Comparison of ENCODE assay signal across 8 mouse cellular contexts in the genomic region with DNA sequence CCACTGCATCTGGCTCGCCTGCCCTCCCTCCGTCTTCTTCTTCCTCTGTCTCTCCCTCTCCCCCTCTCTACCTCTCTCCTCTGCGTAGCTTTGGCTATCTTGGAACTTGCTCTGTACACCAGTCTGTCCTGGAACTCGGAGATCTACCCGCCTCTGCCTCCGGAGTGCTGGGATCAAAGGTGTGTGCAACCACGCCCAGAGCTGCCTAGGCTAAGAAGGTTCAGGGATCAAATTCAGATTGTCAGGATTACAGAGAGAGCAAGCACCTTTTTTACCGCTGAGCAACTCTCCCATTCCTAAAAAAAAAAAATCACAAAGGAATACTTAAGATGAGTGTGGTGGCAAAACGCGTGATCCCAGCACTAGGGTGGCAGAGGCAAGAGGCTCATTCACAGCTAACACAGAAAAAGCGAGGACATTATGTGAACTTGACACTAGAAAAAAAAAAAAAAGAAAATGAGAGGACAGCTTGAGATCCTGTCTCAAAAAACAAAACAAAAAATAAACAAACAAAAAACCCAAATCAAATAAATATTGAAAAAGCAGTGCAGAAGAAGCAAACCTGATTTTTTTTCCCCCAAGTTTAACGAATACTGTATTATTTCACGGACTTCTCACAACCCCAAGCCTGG. TPM values are rescaled to one million over a fixed set of nuclear protein-coding genes. Genes with fewer than 3 reads are reported as not detected.
DNase-seq lines count a peak whose midpoint lies in the region; ATAC-seq and TF ChIP-seq lines count a peak whose summit lies in the region.

No protein-coding gene starts in this region.

- WGBS in kidney, embryonic 14.5 days: 49% methylated on average over 13 of the region's 13 CpGs
- WGBS in bone marrow, adult 2 months: 47% methylated on average over 13 of the region's 13 CpGs
- WGBS in hindbrain, embryonic 13.5 days: 55% methylated on average over 13 of the region's 13 CpGs
- WGBS in midbrain, embryonic 12.5 days: 56% methylated on average over 13 of the region's 13 CpGs

- peak overlapping the region; percentile 39 for H3K4me2 ChIP-seq in kidney, embryonic 14.5 days (replicated peaks; ENCODE audit: low read depth, low read length)
- H3K4me2 ChIP-seq in hindbrain, embryonic 13.5 days: peak overlapping the region; percentile 91
- peak overlapping the region; percentile 93 for H3K4me2 ChIP-seq in midbrain, embryonic 12.5 days (replicated peaks)

- DNase-seq in kidney, postnatal 36 days: no peak
- DNase-seq in urinary bladder, postnatal 25 days (ENCODE audit: low spot score): no peak
- no peak for DNase-seq in thymus, postnatal 10 days (ENCODE audit: low spot score in 2 of 2)
- DNase-seq in left cerebral cortex, adult 11 months (ENCODE audit: low spot score): no peak

- no peak overlapping the region for H3K9ac ChIP-seq in kidney, embryonic 14.5 days (ENCODE audit: low read depth, low read length)
- H3K9ac ChIP-seq in hindbrain, embryonic 13.5 days: peak overlapping the region; percentile 55
- 0 out of 2 replicates have a peak overlapping the region, but pooled peaks have one; percentile 39 for H3K9ac ChIP-seq in midbrain, embryonic 12.5 days (replicated peaks)

- H3K9me3 ChIP-seq in kidney, embryonic 14.5 days (ENCODE audit: control insufficient read depth, low read length): peaks cover 4% of the 10 kb centered on the region; the same call in 1 of the 2 replicates
- H3K9me3 ChIP-seq in hindbrain, embryonic 13.5 days: no peaks in the 10 kb centered on the region
- H3K9me3 ChIP-seq in midbrain, embryonic 12.5 days: no peaks in the 10 kb centered on the region

- TF ChIP-seq POLR2A in bone marrow, adult 2 months (IDR thresholded peaks at IDR 0.05; ENCODE audit: borderline replicate concordance, control insufficient read depth, low read depth, low read length): no peak

- no peak for ATAC-seq in kidney, embryonic 14.5 days (ENCODE audit: low FRiP score, low TSS enrichment)
- no peak for ATAC-seq in hindbrain, embryonic 13.5 days (ENCODE audit: low FRiP score)
- no peak for ATAC-seq in midbrain, embryonic 12.5 days (ENCODE audit: low FRiP score, low read depth)

- peaks cover 5% of the 10 kb centered on the region; the same call in 1 of the 2 replicates for H3K4me1 ChIP-seq in kidney, embryonic 14.5 days (ENCODE audit: control insufficient read depth, insufficient read depth, low read length)
- peaks cover 1% of the 10 kb centered on the region; the same call in 1 of the 2 replicates for H3K4me1 ChIP-seq in bone marrow, adult 2 months (ENCODE audit: control insufficient read depth, insufficient read depth, low read length)
- peaks cover 26% of the 10 kb centered on the region for H3K4me1 ChIP-seq in hindbrain, embryonic 13.5 days (replicated peaks)
- H3K4me1 ChIP-seq in midbrain, embryonic 12.5 days: peaks cover 19% of the 10 kb centered on the region

- H3K27me3 ChIP-seq in kidney, embryonic 14.5 days (ENCODE audit: control insufficient read depth, insufficient read depth, low read length): no peaks in the 10 kb centered on the region; the same call in 1 of the 2 replicates
- peaks cover 4% of the 10 kb centered on the region; the same call in 1 of the 2 replicates for H3K27me3 ChIP-seq in hindbrain, embryonic 13.5 days
- H3K27me3 ChIP-seq in midbrain, embryonic 12.5 days: peaks cover 1% of the 10 kb centered on the region

- no peak for TF ChIP-seq CTCF in bone marrow, adult 2 months (IDR thresholded peaks at IDR 0.05; ENCODE audit: control insufficient read depth, insufficient read depth, low read length)

- peak overlapping the region; percentile 64 for H3K4me3 ChIP-seq in kidney, embryonic 14.5 days (ENCODE audit: low read length)
- peak overlapping the region; percentile 54 for H3K4me3 ChIP-seq in bone marrow, adult 2 months (replicated peaks; ENCODE audit: control insufficient read depth, low read depth, low read length)
- H3K4me3 ChIP-seq in hindbrain, embryonic 13.5 days: peak overlapping the region; percentile 92
- peak overlapping the region; percentile 94 for H3K4me3 ChIP-seq in midbrain, embryonic 12.5 days

- peak overlapping the region; percentile 8; the same call in 1 of the 2 replicates for H3K27ac ChIP-seq in kidney, embryonic 14.5 days (ENCODE audit: low read depth, low read length)
- H3K27ac ChIP-seq in bone marrow, adult 2 months (ENCODE audit: control insufficient read depth, insufficient read depth, low read depth, low read length, poor library complexity): no peak overlapping the region
- H3K27ac ChIP-seq in hindbrain, embryonic 13.5 days: no peak overlapping the region
- H3K27ac ChIP-seq in midbrain, embryonic 12.5 days (replicated peaks): no peak overlapping the region

- H3K36me3 ChIP-seq in kidney, embryonic 14.5 days (ENCODE audit: control insufficient read depth, insufficient read depth, low read length): no peaks in the 10 kb centered on the region
- H3K36me3 ChIP-seq in hindbrain, embryonic 13.5 days: no peaks in the 10 kb centered on the region; the same call in 1 of the 2 replicates
- no peaks in the 10 kb centered on the region for H3K36me3 ChIP-seq in midbrain, embryonic 12.5 days

RNA-seq across cellular contexts. Expression of a gene that starts 0.5 kb away (rescaled TPM):
- 31.7 and 36.3 TPM in 2 replicates for polyA plus RNA-seq in kidney, embryonic 14.5 days (2014; fragmentation: Nextera tagmentation; extraction: Ambion mirVana)
- 15.9 and 41.8 TPM in 2 replicates for polyA plus RNA-seq in bone marrow, adult 2 months (2011; ENCODE audit: insufficient read depth, insufficient read length, low replicate concordance, missing spikeins)
- 47.0 and 50.3 TPM in 2 replicates for polyA plus RNA-seq in hindbrain, embryonic 13.5 days (2015; fragmentation: Nextera tagmentation; extraction: Ambion mirVana)
- 50.1 and 51.3 TPM in 2 replicates for polyA plus RNA-seq in midbrain, embryonic 12.5 days (2016; fragmentation: Nextera tagmentation; extraction: Ambion mirVana)

RNA-seq across cellular contexts. Expression of a gene that starts 18.1 kb away (rescaled TPM):
- 0.96 and 1.3 TPM in 2 replicates for polyA plus RNA-seq in kidney, embryonic 14.5 days (2014; fragmentation: Nextera tagmentation; extraction: Ambion mirVana)
- polyA plus RNA-seq in bone marrow, adult 2 months (2011; ENCODE audit: insufficient read depth, insufficient read length, low replicate concordance, missing spikeins): 159 and 207 TPM in 2 replicates
- 0.40 and 0.42 TPM in 2 replicates for polyA plus RNA-seq in hindbrain, embryonic 13.5 days (2015; fragmentation: Nextera tagmentation; extraction: Ambion mirVana)
- polyA plus RNA-seq in midbrain, embryonic 12.5 days (2016; fragmentation: Nextera tagmentation; extraction: Ambion mirVana): 0.36 and 0.45 TPM in 2 replicates

RNA-seq across cellular contexts. Expression of a gene that starts 48.1 kb away (rescaled TPM):
- polyA plus RNA-seq in kidney, embryonic 14.5 days (2014; fragmentation: Nextera tagmentation; extraction: Ambion mirVana): 19.6 and 23.3 TPM in 2 replicates
- polyA plus RNA-seq in bone marrow, adult 2 months (2011; ENCODE audit: insufficient read depth, insufficient read length, low replicate concordance, missing spikeins): 5.2 and 6.0 TPM in 2 replicates
- polyA plus RNA-seq in hindbrain, embryonic 13.5 days (2015; fragmentation: Nextera tagmentation; extraction: Ambion mirVana): 15.5 and 18.5 TPM in 2 replicates
- polyA plus RNA-seq in midbrain, embryonic 12.5 days (2016; fragmentation: Nextera tagmentation; extraction: Ambion mirVana): 21.2 and 21.3 TPM in 2 replicates

Comparison
In these comparisons a context has a peak if more than half of its experiments do, and no peak if none do; other contexts are left out.
1. H3K4me2 ChIP-seq: peak in every context shown above with its lines; median percentile 93 in midbrain, embryonic 12.5 days; 91 in hindbrain, embryonic 13.5 days; 39 in kidney, embryonic 14.5 days.
2. RNA of a gene that starts 18.1 kb away (polyA plus RNA-seq): 159 to 207 TPM in bone marrow, adult 2 months; 0.96 to 1.3 TPM in kidney, embryonic 14.5 days, 0.40 to 0.42 TPM in hindbrain, embryonic 13.5 days and 0.36 to 0.45 TPM in midbrain, embryonic 12.5 days; every median in the first group is over 10 times any median in the second.
3. Peak in every context shown above with its lines, with median percentiles within 50 percentile points of each other: H3K4me3 ChIP-seq.